Mouse (Mus musculus) WW6 (cell line): ENCODE data around the gene Mtmr3.

Source experiments
- DNase-seq: peaks from one replicate; pipeline ENCODE4 v3.0.0-alpha.2; 2013; ENCODE audit warnings: low read depth, low spot score

Gene Mtmr3

DNA sequence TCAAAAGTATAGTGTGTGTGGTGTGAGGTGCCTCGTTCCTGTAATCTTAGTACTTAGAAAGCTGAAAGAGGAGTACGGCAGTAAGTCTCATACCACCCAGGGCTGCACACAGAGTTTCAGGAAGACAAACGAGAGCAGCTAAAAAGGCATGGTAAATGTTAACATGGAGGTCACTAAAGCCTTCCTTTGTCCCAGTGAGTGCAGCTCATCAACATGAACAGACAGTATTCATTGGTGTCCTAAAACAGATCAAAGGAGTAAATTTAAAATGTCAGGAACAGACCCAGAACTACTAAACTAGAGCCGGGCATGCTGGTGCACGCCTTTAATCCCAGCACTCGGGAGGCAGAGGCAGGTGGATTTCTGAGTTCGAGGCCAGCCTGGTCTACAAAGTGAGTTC is 75.7 kb downstream of the Mtmr3 start:
- no peak for DNase-seq

DNA sequence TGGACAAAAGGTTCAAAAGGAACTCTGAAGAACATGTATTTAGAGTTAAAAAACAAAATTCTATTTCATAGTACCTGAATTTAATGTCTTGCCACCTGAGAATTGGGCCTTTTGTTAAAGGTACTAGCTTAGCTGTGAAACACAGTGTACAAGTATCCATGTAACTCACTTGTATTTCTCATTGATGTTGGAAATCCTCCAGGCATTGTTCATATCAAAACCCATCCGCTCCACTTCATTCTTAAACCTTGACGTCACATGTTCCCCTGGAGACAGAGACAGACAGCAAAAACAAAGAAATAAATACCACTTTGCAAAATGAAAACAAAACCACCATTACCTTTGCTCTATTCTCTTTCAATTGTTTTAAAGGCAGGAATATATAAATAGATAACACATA is 87.2 kb downstream of the Mtmr3 start:
- DNase-seq, result no peak

DNA sequence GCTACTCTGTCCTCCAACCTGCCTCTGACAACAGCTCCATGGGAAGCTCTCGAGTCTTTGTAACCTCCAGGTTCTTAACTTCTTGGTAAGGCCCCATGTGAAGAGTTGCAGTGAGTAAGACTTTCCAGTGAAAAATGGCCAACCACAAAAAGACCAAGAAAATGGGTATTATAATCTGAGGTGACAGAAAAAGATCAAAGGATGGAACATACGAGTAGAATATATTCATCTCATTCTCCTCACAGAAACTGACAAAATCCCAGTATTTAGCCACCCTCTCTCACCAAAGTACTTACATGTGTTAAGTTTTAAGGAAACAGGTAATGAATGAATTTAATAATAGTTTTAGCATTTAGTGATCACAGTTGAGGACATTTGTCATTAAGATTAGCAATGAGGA is 88.2 kb downstream of the Mtmr3 start:
- no peak for DNase-seq

DNA sequence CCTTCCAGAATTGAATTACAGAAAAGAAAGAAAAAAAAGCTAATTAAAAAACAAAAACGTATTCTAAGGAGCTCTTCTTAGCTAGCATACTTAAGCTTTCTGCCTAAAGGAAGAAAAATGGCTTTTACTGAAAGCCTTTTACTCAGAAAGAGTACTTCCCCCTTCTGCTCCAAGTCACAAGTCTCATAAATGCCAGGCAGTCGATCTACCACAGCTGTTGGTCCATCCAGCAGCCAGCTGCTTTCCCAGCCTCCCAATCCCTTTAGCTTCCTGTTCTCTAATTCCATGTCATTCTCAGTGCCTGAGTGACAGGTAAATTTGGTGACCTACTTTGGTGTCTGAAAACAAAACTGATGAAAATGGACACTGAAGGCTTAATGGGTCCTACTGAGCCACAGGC is 92.5 kb downstream of the Mtmr3 start:
- DNase-seq, result no peak

DNA sequence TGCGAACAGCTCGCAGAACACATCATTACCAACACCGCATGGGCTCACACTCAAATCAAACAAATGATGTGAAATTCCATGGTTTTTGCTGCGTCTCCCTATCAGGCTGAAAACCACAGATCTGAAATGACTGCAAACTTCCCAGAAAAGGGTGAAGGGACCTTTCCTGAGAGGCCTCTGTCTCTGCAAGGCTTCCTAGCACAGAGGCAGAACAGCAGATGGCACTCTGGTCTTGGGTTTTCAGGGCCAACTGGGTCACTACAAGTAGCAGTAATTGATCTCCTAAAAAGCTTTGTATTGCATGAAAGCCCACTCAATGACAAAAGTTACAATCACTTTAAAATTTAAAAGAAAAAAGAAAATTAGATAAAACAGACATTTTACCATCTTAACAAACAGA is 93.8 kb downstream of the Mtmr3 start:
- no peak for DNase-seq

DNA sequence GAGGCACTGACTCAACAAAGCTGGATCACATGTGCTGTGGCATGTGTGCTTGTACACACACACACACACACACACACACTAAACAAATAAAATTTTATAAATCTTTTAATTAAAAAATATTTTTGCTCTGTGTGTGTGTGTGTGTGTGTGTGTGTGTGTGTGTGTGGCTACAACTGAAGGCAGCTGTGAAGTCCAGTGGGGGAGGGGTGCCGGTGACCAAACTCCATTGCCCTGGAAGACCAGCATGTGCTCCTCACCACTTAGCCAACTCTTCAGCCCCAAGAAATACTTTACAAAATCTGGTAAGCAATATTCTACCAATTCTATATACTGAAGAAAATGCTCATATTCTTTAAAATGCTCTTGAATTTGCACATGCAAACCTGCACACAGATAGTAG is 94.4 kb downstream of the Mtmr3 start:
- no peak for DNase-seq

DNA sequence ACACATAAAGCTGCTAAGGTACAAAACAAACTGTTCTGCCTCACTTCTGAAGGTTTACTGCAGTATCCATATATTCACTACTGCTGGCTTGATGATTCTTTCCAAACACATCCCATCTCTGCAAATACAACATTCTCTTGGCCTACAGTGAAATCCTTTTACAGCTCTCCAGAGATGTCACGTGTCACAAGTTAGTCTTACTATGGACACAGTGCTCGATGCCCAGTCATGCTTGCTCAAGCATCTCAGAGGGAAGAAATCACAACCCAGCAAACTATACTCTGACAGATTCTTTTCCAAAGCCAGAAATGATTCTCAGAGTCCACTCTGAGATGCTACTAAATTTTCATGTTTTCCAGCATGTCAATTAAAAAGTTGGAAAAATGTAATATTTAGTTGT is 95.2 kb downstream of the Mtmr3 start:
- DNase-seq, result no peak

DNA sequence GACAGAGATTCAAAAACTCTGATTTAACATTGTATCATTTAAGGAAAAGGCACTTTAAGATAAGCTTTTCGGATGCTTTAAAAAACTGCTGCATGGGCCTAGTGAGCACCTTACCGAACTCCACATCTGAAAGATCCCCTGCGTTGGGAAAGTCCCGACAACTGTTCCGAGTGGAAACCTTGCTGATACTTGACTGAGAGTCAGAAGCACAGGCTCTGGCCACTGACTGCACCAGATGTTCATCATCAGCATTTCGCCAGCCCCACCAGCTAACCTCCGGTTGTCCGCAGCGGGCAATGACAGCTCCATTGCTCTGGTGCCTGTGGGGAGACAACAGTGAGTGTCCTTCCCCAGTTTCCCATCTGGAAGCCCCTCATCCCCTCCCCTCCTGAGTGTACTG is 95.9 kb downstream of the Mtmr3 start:
- no peak for DNase-seq

DNA sequence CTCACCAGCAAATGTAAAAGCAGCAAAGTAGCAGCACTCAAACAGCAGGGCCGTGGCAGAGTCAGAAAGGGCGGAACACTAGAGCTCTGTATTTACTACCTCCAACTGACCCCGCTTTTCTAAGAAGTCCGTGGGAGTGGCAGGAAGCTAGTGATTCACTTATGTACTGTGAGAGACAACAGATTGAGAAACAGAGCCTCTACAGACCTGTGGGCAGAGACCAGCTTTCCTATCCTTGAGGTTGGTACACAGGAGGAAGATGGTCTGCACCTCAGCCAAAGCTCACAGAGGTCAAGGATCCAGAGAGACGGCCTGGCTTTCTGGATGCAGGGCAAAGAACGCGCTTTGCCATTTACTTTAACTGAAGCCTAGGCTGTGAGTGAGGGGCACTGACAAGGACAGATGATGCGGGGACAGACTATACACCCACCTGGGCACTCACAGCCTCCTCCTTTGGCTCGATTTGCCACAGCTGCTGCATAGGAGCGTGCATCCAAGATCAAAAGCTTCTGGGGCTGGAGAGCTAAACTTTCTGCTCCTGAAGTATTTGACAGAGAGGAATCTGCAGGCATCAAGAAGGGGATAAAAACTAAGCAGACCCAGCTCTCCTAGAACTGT is 97.1 kb downstream of the Mtmr3 start:
- DNase-seq, result no peak

DNA sequence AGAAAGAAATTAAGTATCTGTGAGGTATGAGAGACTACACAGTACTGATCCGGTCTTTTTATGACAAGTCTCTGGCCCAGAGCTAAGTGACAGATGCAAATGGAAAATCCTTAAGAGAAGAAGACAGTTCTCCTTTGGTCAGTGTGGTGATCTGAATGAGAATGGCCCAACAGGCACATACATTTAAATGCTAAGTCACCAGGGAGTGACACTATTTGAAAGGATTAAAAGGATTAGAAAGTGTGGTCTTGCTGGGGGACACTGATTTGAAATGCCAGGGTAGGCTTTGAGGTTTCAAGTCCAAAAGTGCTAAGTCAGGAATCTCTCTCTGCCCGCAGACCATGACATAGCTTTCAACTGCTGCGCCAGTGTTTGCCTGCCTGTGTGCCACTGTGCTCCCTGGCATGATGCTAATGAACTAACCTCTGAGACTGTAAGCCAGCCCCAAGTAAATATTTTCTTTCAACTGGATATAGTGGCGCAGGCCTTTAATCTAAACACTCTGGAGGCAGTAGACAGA is 99.6 kb downstream of the Mtmr3 start:
- DNase-seq, result no peak

DNA sequence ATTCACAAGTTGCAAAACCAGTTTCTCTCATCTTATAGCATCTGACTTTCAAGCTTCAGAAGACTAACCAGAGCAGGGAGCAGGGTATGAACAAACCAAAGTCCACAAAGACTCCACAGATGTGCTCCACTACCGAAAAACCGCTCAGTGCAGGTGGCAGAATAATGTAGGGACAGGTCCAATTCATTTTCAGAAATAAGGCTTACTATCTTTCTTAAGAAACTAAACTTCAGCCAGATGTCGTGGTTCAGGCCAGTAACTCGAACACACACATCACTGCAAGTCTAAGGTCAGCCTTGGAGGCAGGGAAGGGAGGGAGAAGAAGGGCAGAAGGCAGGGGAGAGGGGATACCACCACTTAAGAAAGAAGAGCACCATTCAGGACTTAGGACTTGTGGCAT is 105.5 kb downstream of the Mtmr3 start:
- no peak for DNase-seq

DNA sequence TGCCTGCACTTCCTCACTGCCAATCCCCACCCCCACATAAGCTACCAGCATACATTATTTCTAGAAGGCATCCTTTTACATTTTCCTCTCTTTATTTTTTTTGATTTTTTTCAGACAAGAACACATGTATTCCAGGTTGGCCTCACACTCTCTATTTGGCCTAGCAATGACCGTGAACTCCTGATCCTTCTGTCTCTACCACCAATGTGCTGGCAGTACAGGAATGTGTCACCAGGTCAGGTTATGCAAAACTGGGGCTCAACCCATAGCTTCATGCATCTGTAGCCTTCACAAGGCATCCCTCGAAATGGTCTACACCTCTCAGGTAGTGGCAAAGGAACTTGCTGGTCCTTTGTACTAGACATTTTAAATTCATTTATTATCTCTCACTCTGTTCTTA is 105.9 kb downstream of the Mtmr3 start:
- DNase-seq, result no peak

DNA sequence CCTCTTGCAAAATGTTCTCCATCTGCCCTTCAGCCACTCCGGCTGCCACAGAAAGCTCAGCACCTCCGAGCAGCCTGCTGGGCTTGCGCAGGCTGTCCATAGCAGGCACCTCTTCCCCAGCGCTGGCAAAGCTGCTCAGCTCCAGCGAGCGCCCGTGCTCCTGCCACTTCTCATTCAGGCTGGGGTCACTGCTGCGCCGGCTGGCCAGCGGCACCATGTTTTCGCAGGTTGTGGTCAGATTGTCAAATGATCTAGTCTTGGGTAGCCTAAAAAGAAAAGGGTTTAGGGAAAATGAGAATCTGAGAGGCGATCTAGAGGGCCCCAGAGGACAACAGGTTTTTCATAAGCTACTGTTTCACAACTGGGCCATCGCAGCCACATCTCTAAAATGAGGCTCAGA is 106.3 kb downstream of the Mtmr3 start:
- DNase-seq, result no peak

DNA sequence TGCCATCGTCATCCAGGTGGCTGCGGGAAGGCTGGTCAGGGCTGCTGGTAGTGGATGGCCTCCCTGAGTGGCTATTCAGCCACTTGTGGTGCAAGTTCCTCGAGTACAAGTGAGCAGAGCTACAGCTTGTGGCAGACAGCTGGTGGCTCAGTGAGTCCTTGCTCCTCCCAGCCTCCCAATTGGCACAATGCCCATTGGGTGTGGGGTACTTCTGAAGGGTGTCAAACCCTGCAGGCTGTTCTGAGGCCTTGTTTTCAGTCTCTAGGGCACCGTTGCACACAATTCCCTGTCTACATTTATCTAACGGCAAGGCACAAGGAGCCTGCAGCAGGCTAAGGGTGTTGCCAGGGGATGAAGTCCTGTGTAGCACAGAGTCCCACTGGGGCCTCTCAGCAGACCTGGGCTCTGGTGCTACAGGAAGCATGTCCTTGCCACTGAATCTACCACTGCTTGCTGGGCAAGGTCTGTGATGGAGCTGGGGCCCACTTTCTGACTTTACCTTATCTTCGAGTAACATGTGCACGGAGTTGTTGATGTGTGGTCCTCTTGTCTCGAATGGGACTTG is 107.2 kb downstream of the Mtmr3 start:
- no peak for DNase-seq

DNA sequence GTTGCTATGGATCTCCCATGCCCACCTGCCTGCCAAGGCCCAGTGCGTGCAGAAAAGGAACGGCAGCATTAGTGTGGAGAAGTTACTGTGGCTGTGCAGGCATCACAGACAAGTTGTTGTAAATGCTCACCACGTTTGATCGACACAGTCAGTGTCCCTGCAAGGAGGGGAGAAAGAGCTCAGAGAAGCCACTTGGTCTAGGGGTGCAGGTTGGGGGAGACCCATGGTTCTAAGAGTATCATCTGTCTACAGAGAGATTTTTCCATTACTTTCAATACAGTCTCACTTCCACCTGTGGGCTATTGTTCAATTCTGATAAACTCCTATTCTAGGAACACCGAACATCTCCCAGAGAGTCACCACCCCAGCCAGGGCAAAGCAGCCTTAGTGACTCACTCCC is 110.1 kb downstream of the Mtmr3 start:
- no peak for DNase-seq

DNA sequence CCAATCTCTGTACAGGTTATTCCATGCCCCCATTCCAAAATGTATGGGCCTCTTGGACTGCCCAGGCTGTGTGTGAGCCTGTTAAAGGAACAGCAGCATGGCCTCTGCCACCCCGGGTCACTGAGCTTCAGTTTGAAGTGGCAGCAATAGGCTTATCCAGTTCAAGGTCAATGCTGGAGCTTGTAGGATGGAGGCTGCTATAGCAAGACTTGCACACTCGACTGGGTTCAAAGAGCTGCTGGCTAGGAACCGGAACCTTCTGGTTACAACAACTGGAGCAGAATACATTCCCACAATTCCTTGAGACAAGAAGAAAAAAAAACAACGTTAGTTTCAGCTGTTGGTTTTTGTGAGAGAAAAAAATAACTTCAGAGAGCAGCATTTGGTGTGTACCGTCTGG is 112.0 kb downstream of the Mtmr3 start:
- no peak for DNase-seq

DNA sequence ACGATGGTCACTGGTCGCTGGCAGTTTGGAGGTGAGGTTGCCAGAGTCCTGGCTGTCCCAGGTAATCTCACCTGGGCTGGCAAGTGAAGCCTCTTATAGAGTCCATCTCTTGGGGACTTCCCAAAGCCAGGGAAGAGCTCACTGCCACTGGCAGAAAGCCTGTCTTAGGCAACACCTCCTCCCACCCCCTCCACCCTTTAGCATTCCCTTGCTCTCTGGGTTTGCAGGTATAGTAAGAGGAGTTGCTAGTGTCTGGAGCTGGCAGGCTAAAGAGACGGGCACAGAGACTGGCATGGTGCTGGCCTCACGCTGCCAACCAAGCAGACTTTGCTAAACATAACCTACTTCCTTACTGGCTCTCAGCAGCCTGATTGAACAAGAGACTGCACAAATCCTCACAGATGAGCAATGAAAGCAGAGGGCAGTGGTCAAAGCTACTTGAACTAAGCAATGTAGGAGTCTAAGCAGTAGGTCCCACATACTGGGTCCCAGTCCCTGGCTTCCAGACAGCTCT is 118.4 kb downstream of the Mtmr3 start:
- DNase-seq, result no peak

DNA sequence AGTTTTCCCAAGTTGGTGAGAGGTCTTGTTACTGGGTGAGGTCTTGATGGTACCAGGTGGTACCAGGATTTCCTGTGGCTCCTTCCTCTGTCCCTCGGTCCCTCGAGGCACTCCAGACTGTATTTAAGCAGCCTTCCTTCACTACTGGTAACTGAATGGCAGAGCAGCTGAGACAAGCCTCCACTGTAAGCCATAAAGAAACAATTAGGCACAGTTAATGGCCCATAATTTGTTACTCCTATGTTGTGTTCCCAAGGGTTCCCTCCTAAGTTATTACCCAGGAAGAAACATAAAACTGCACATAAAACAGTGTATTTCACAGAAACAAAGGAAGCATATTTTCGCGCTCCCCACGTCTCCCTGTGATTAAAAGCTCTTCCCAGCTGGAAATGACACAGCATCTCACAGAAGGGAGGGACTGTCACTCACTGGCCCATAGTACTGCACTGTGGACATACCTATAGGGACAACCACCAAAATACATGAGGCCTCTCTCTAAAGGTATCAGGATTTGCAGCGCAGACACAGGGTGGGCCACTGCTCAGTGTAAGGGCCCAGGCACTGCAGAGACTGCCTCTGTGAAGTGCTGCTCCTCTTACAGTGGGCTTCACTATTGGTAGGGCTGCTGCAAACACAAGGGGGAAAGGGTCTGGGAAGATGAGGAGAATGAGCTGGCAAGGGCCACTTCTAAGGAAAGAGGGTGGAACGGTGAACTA is 122.0 kb downstream of the Mtmr3 start:
- no peak for DNase-seq

DNA sequence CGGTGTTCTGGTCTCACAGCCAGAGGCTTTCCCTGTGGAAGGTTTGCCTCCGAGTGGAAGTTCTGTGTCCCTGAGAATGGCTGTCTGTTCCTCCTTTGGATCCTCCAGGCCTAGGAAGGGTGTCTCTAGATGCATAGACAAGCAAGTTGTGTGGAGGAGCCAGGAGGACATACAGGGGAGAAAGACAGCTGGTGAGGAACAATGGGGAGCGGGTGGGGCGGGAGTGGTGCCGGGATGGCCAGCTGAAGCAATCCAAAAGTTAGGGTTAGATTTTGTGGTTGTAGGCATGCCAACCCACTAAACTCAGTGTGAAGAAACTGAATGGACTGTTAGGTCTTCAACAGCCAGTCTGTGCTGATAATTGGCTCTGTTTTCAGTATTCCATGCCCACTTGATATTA is 122.9 kb downstream of the Mtmr3 start:
- DNase-seq, result no peak

DNA sequence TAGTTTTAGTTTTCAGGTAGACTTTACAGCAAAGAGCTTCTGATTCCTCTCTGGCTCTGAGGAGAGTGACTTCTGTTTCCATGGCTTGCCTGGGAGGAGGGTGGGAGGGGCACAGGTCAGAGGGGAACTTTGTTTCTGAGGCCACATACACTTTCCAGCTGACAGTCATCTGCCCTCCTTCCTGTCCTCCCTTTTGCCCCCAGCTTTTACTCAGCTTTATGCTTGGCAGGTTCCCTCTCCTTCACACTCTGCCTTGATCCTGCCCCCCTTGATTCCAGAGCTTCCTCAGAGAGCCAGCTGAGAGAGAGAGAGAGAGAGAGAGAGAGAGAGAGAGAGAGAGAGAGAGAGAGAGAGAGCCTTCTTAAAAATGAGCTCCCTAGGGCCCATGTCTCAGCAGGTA is 123.4 kb downstream of the Mtmr3 start:
- no peak for DNase-seq

DNA sequence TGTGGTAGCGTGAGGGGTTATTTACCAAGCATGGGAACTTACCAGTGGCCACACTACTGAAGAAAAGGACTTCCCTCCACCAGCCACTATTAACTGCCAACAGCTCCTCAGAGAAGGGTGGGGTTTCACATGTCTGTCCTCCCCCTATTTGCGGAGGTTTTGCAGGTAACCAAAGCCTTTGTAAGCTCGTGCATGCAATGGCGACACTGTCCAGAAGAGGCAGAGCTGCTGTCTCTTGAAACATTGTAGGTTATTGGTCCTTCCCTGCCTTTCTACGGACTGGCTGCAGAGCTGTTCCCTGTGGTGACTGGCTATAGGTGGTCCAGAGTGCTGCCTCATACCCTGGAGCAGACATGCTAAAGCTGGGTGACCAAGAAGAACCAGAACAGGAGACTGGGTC is 125.6 kb downstream of the Mtmr3 start:
- no peak for DNase-seq

DNA sequence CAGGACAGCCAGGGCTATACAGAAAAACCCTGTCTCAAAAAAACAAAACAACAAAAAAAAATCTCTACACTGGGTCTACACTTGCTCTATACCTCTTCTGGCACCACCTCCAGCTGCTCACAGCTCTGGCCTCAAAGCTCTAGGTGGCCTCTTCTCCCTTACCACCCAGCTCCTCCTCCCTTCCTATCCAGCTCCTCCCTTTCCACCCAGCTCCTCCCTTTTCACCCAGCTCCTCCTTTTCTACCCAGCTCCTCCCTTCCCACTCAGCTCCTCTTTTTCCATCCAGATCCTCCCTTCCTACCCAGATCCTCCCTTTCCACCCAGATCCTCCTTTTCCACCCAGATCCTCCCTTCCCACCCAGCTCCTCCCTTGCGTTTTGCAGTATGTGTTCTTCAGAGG is 127.2 kb downstream of the Mtmr3 start:
- no peak for DNase-seq

DNA sequence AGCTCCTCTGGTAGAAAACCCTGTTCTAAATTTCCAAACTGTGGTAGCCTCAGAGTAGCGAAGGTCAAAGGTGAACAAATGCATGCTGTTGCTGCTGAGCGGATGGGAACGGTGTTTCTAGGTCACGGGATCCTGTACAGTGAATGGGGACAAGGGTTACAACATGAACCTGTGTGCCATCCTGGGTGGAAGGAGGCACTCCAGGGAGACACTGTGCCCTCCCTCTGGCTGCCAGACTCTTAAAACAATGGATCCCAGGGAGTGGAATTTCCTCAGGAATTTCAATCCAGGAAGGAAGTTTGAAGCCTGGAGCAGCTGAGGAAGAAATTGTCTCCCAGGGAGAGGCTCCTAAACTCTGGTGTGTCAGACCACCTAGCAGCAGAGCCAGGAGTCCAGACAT is 128.5 kb downstream of the Mtmr3 start:
- DNase-seq, result no peak
